Mouse (Mus musculus): Measurements from ENCODE around the gene Gm15023.
"Not testable (repeated sequence)": the region's sequence is repeated elsewhere in the genome, so short reads cannot be mapped to it uniquely, and the experiment has no call there.

Gene Gm15023

DNA sequence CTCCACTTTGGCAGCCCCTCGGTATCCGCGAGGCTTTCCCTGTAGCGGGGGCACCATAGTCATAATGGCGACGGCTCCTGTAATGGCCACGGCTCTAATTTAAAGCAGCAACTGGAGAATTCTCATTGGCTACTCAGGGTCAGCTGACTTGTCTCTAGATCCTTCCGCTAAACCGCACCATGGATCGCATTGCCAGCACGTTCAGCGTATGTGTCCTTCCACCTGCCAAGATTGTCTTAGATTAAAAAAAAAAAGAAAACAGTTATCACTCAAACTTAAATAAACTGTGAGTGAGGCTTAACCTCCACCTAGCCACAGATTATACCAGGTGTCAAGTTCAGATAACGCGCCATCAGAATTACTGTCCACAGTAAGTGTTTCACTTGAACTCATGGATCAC is at the start of gene Gm15023:
Gene Gm15023 (minus strand): TSS at position 101 of the 400 bp plus-strand sequence.
- DNase-seq (ENCODE audit: low read depth, low spot score): not testable (repeated sequence)

DNA sequence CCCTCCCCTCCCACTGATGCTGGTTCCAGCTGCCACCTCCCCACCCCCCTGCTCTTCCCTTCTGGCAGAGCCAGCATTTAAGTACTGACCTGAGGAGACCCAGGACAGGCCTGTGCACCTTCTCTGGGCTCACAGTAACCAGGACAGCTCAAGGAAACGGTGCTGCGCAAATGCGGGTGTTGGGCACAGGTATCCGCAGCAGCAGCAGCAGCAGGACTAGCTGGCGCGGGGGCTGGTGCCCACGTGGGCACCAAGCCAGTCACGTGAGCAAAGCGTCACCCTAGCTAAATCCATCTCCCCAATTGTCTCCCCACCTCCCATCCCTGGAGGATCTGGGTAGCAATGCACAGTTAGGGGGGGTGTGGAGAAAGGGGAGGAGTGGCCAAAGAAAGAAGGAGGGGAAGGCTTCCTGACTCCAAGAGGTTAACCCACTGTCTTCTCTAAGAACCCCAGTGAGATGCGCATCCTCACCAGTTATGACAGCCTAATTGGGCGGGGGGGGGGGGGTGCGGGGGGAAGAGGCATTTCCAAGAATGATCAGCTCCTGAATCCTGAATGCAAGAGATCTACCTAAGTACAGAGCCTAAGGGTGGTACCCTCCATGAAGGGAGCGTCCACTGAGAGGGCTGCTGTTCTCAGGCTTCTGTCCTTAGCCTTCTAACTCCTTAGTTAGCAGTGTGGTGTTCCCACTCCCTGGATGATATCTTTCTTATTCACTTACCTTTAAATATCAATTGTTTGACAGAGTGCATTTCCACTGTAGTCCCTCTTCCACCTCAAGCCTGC is 33.2 kb upstream of the Gm15023 start, which contains the start of gene Tceal6:
Gene Tceal6 (minus strand): TSS at position 252 of the 786 bp plus-strand sequence.
- DNase-seq (ENCODE audit: low read depth, low spot score): no peak

DNA sequence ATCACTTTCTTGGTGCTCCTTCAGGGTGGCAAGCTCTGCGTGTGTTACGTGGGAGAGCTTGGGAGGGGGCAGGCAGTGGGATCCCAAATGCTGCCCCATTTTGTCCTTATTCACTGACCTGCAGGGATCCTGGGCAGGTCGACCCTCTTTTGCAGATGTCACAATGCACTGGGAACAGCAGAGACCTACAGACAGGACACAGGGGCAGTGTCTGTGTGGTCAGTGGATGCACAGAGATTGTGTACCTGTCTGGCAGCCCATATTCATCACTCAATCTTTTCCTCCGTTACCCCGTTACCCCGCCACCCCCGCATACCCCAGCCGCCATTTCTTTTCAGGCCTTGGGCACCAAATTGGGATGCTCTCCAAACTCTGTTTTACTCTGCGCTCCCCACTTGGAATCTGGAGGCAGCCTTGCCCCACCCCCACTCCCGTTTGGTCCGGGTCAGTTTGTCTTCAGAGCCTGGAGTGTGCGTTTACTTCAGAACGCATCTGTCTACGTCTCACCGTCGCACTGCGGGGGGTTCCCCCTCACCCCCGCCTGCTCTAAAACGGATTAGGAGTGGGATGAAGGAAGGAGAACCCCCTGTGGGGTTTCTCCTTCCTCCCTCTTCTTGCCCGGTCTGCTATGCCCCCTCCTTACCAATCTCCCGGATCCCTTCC is 32.5 kb upstream of the Gm15023 start:
- not testable (repeated sequence) for DNase-seq (ENCODE audit: low read depth, low spot score)

DNA sequence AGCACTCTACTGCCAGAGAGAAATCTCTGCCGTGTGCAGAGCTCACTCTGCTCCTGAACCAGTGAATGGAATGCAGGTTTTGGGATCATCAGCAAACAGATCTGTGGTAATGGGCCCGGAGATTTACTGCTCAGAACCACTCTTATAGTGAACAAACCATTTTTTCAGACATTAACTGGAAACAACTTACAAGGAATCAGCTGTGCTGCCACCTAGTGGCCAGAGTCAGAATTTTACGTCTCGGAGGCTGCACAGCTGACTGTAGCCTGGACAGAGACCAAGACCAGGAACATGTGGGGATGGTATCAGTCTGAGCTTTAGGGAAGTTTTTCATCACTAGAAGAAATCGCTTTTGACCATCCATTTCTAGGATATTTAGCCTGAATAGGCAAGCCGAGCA is 12.5 kb upstream of the Gm15023 start:
- DNase-seq (ENCODE audit: low read depth, low spot score): not testable (repeated sequence)

DNA sequence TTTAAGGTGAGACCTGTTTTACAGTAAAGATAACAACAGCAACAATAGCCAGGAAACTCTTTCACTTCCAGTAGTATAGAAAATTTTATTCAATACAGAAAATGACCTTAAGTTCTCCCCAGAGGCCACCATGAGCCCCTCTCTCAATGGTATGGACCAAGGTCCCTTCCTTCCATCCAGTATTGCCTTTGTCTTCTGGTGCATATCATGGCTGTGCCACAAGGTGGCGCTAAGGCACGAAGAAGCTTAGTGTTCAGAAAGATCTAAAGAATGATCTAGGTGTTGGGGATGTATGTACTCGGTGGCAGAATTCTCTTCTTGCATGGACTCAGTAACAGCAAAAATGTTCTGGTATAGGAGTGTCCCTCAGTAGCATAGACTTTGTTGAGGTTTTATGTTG is 11.2 kb upstream of the Gm15023 start:
- not testable (repeated sequence) for DNase-seq (ENCODE audit: low read depth, low spot score)
